Mouse (Mus musculus) limb, embryonic 14.5 days (tissue): ENCODE results near the gene Pgm1. TPM values are rescaled to one million over a fixed set of nuclear protein-coding genes. Genes with fewer than 3 reads are reported as not detected.
A peak's percentile ranks its signal among the peaks of the same experiment; 100 is the strongest.

Experiments used
- ATAC-seq: fragments of 200-750 bp; cut with Nextera tagmentation; 2 replicates; pipeline ENCODE4 v1.8.0; 2017; ENCODE audit warnings: low read depth, moderate number of reproducible peaks, moderate TSS enrichment; ENCODE audit not compliant: low FRiP score
- DNase-seq: peaks from one replicate; pipeline ENCODE4 v3.0.0-alpha.2; 2015; ENCODE audit warnings: low spot score
- H3K27ac ChIP-seq: fragments of 300-500 bp; sonication (generic); replicated peaks from 2 replicates; pipeline ENCODE4 v1.5.1; 2014; ENCODE audit warnings: low read depth, mild to moderate bottlenecking, low read length, moderate library complexity, mixed read lengths
- H3K27me3 ChIP-seq: fragments of 300-500 bp; sonication (generic); 2 replicates; pipeline ENCODE4 v1.6.1; 2014; ENCODE audit warnings: low read length, mixed read lengths; ENCODE audit not compliant: control insufficient read depth, insufficient read depth
- H3K36me3 ChIP-seq: fragments of 300-500 bp; sonication (generic); 2 replicates; pipeline ENCODE4 v1.6.1; 2014; ENCODE audit warnings: mild to moderate bottlenecking, low read length, moderate library complexity, mixed read lengths; ENCODE audit not compliant: control insufficient read depth, insufficient read depth
- H3K4me1 ChIP-seq: fragments of 300-500 bp; sonication (generic); 2 replicates; pipeline ENCODE4 v1.6.1; 2014; ENCODE audit warnings: antibody characterized with exemption, low read length, mixed read lengths; ENCODE audit not compliant: control insufficient read depth, insufficient read depth
- H3K4me2 ChIP-seq: fragments of 300-500 bp; sonication (generic); replicated peaks from 2 replicates; pipeline ENCODE4 v1.6.1; 2014; ENCODE audit warnings: low read depth, mild to moderate bottlenecking, low read length, moderate library complexity; ENCODE audit not compliant: severe bottlenecking
- H3K4me3 ChIP-seq: fragments of 300-500 bp; sonication (generic); replicated peaks from 2 replicates; pipeline ENCODE4 v1.5.1; 2014; ENCODE audit warnings: low read length
- H3K9ac ChIP-seq: fragments of 300-500 bp; sonication (generic); 2 replicates; pipeline ENCODE4 v1.6.1; 2014; ENCODE audit warnings: mild to moderate bottlenecking, low read depth, low read length, moderate library complexity; ENCODE audit not compliant: severe bottlenecking
- H3K9me3 ChIP-seq: fragments of 300-500 bp; sonication (generic); 2 replicates; pipeline ENCODE4 v1.6.1; 2016; ENCODE audit warnings: low read length; ENCODE audit not compliant: control insufficient read depth
- POLR2A ChIP-seq: fragments of 200-500 bp; IDR thresholded peaks from 2 replicates; pipeline ENCODE4 v1.8.0; 2012; ENCODE audit warnings: inconsistent platforms, mild to moderate bottlenecking, moderate library complexity, borderline replicate concordance; ENCODE audit not compliant: insufficient read depth, insufficient read length; ENCODE audit errors: extremely low read depth
- WGBS: fragments of 180-500 bp; shearing (Covaris S2); extraction: QIAGEN DNeasy Blood & Tissue Kit; methylation state at CpG from one replicate; pipeline ENCODE4 v1.1.7; 2014; 5-methylcytosine and 5-hydroxymethylcytosine counted together
- polyA plus RNA-seq, 2 experiments: library from polyadenylated mRNA; depleted of rRNA in 1 of 2; stranded (reverse) in 1 of 2; unstranded in 1 of 2; fragments of >200 nt; fragmentation: Nextera tagmentation in 1 of 2; extraction: Ambion mirVana in 1 of 2; gene quantifications; 2 replicates each; pipeline versions ENCODE4 v1.2.1 to v1.2.3; 2012 to 2014

Gene Pgm1
- polyA plus RNA-seq, 2 experiments = 39.8 to 54.6 TPM

DNA sequence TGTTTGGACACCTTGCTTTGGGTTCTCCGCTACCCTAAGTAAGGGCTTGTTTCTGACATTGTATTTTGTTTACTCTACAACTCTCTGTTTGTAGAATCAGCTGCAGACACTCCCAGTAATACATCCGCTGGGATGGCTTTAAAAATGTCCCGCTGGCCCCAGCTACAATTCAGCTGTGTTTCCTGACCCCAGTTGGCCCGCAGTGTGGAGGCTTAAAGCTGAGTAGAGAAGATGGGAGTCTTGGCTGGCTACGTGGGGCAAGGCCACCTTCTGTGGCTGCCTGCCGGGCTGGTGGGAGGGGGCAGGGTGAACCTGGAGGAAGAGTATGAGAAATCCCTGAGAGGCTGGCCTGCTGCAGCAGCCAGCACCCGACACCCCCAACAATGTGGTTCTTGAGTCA, 59.6 kb downstream of the Pgm1 start:
- no peak for TF ChIP-seq POLR2A
- Histone ChIP-seq H3K4me3 (no peak overlapping the region), H3K27ac (no peak overlapping the region), H3K4me1 (no peaks in the 10 kb centered on the region), H3K9ac (no peak overlapping the region), H3K4me2 (no peak overlapping the region), H3K27me3 (no peaks in the 10 kb centered on the region), H3K36me3 (peaks cover 7% of the 10 kb centered on the region), H3K9me3 (no peaks in the 10 kb centered on the region)
- ATAC-seq (no peak), DNase-seq (no peak)
- 83% methylated on average over 7 of the region's 7 CpGs for WGBS

DNA sequence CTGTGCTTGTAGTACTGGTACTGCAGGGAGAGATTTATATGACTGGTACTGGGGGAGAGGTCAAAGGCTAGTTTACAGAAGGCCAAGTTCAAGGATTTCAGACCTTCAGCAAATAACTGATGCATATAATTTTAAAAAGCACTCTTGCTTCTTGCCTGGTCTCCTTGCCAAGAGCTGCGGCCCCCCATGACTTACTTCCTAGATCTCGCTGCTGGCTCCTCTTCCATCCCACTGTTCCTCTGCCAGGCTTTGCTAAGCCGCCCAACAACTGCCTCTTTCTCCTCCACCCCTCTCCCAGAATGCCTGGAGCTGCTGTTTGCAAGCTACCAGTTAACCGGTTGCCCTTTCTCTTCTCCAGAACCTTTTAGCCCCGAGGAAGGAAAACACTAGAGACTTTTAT, 71.8 kb downstream of the Pgm1 start:
- no peaks in the 10 kb centered on the region for H3K27me3 ChIP-seq
- H3K27ac ChIP-seq = no peak overlapping the region
- no peak overlapping the region for H3K4me3 ChIP-seq
- 65% methylated on average over 5 of the region's 5 CpGs for WGBS
- DNase-seq (no peak), ATAC-seq (no peak)
- no peaks in the 10 kb centered on the region for H3K9me3 ChIP-seq
- no peak overlapping the region for H3K9ac ChIP-seq
- TF ChIP-seq POLR2A = no peak
- no peak overlapping the region for H3K4me2 ChIP-seq
- H3K36me3 ChIP-seq = no peaks in the 10 kb centered on the region
- no peaks in the 10 kb centered on the region; the same call in 1 of the 2 replicates for H3K4me1 ChIP-seq

DNA sequence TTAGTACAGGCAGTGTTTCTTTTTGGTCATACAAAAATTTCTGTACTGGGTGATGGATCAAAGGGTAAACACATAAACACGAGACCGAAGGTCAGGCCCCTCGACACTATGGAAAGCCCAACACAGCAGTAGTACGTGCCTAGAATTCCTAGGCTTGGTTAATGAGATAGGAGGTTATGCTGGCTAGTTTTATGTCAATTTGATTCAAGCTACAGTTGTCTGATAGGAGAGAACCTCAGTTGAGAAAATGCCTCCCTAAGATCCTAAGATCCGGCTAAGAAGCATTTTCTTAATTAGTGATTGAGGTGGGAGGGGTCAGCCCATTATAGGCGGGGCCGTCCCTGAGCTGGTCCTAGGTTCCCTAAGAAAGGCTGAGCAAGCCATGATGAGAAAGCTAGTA, 72.6 kb downstream of the Pgm1 start:
- no peaks in the 10 kb centered on the region; the same call in 1 of the 2 replicates for H3K4me1 ChIP-seq
- no peak for ATAC-seq
- no peak overlapping the region for H3K27ac ChIP-seq
- H3K27me3 ChIP-seq = no peaks in the 10 kb centered on the region
- no peak overlapping the region for H3K4me3 ChIP-seq
- DNase-seq = no peak
- H3K9ac ChIP-seq = no peak overlapping the region
- no peaks in the 10 kb centered on the region for H3K9me3 ChIP-seq
- no peak for TF ChIP-seq POLR2A
- no peaks in the 10 kb centered on the region for H3K36me3 ChIP-seq
- no peak overlapping the region for H3K4me2 ChIP-seq
- WGBS = 63% methylated on average over 7 of the region's 7 CpGs

DNA sequence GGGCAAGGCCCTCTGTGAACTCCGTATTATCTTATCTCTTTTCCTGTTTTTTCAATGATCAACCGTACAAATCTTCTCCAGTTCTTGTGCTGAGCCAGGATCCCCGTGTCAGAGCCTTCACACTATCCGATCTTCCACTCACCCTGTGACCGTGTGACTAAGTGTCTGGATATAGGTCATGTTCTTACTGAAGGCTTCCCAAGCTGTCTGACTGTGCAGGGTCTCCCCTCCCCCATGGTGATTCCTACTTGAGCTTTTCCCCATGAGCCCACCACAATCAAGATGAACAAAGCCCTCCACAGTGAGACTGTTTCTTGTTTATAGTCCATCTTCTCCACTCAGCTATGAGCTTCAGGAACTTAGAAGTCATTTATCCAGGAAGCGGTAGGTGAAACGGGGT, 78.5 kb downstream of the Pgm1 start:
- Histone ChIP-seq H3K27ac (no peak overlapping the region), H3K36me3 (no peaks in the 10 kb centered on the region), H3K9ac (no peak overlapping the region), H3K4me1 (peaks cover 2% of the 10 kb centered on the region; the same call in 1 of the 2 replicates), H3K4me3 (no peak overlapping the region), H3K9me3 (no peaks in the 10 kb centered on the region), H3K4me2 (no peak overlapping the region), H3K27me3 (no peaks in the 10 kb centered on the region)
- TF ChIP-seq POLR2A = no peak
- DNase-seq (no peak), ATAC-seq (no peak)
- WGBS = 82% methylated on average over 7 of the region's 7 CpGs

DNA sequence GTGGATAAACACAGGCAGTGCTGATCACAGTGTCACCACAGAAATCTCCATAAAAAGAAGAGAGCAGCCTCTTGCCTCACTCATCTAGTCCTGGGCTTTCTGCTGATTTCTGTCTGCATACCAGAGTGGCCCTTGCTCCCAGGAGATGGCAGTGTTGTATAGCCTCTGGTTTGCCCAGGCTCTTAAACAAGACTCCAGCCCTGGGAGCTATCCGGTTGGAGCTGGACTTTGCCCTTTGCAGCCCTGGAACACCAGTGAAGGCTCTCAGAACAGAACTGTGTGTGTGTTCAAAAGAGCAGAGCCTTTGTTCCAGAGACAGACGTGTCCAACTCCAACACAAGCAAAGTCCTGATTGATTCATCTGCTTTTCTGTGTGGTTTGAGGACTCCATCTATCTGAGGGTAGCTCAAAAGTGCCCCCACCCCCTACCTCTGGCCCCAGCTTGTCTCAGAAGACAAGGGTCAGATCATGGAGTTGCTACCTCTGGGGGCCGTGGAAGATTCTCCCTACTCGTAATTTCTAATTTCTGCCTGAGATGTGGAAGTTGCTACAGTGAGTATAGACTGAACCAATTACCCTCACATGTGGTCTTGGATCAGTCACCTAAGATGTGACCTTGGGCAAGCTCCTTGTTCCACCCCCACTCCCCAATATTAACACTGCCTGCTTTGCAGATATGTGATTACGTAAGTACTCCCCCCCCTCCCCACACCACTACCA, 79.3 kb downstream of the Pgm1 start:
- Histone ChIP-seq H3K9me3 (no peaks in the 10 kb centered on the region), H3K27ac (no peak overlapping the region), H3K36me3 (no peaks in the 10 kb centered on the region), H3K27me3 (no peaks in the 10 kb centered on the region), H3K4me2 (no peak overlapping the region), H3K4me1 (peaks cover 2% of the 10 kb centered on the region; the same call in 1 of the 2 replicates), H3K9ac (no peak overlapping the region), H3K4me3 (no peak overlapping the region)
- ATAC-seq (peak; percentile 63; the same call in 1 of the 2 replicates), DNase-seq (peak; percentile 70)
- TF ChIP-seq POLR2A = no peak
- 45% methylated on average over 5 of the region's 5 CpGs for WGBS
